Comparison of ENCODE assay signal across 8 mouse cellular contexts in genomic region chr9:78587218-78587883, GRCm38 (mm10). TPM values are rescaled to one million over a fixed set of nuclear protein-coding genes. Genes with fewer than 3 reads are reported as not detected.
DNase-seq lines count a peak whose midpoint lies in the region; ATAC-seq and TF ChIP-seq lines count a peak whose summit lies in the region.

No protein-coding gene starts in this region.

- no peak for TF ChIP-seq POLR2A in MEL (IDR thresholded peaks at IDR 0.05; ENCODE audit: control insufficient read depth in 1 of 2, insufficient read depth in 1 of 2, low read depth in 1 of 2, low read length in 2 of 2, poor library complexity in 1 of 2)
- no peak for TF ChIP-seq POLR2A in embryonic fibroblast, embryonic 13.5 days (IDR thresholded peaks at IDR 0.05; ENCODE audit: low read depth, low read length)

- peak overlapping the region; percentile 76 for H3K4me3 ChIP-seq in heart, embryonic 11.5 days (ENCODE audit: low read depth, low read length)
- H3K4me3 ChIP-seq in MEL (ENCODE audit: control insufficient read depth in 1 of 2, insufficient read depth in 1 of 2, low read depth in 2 of 2, low read length in 2 of 2) = peak overlapping the region; percentile 85 to 95
- H3K4me3 ChIP-seq in embryonic fibroblast, embryonic 13.5 days (ENCODE audit: insufficient read depth, low read length) = peak overlapping the region; percentile 85
- H3K4me3 ChIP-seq in intestine, embryonic 16.5 days (ENCODE audit: low read length) = peak overlapping the region; percentile 76

- TF ChIP-seq CTCF in MEL (IDR thresholded peaks at IDR 0.05 in 2 of 3, conservative IDR thresholded peaks at IDR 0.05 in 1 of 3; ENCODE audit: control insufficient read depth in 1 of 3, insufficient read depth in 1 of 3, low read depth in 2 of 3, low read length in 3 of 3, poor library complexity in 1 of 3, severe bottlenecking in 1 of 3) = no peak
- TF ChIP-seq CTCF in embryonic fibroblast, embryonic 13.5 days (IDR thresholded peaks at IDR 0.05; ENCODE audit: borderline replicate concordance, insufficient read depth, low read length) = no peak

- TF ChIP-seq EP300 in MEL (IDR thresholded peaks at IDR 0.05; ENCODE audit: low read depth in 1 of 2, low read length in 2 of 2) = 0 out of 4 replicates have a peak, but pooled peaks of 1 of the 2 experiments have one; percentile 18

- no peaks in the 10 kb centered on the region; the same call in 1 of the 2 replicates for H3K79me2 ChIP-seq in MEL (ENCODE audit: control insufficient read depth, insufficient read depth, low read length, poor library complexity)

- no peaks in the 10 kb centered on the region for H3K9me3 ChIP-seq in heart, embryonic 11.5 days (replicated peaks; ENCODE audit: control insufficient read depth, low read length)
- no peaks in the 10 kb centered on the region for H3K9me3 ChIP-seq in MEL (replicated peaks; ENCODE audit: insufficient read depth, low read length)
- H3K9me3 ChIP-seq in intestine, embryonic 16.5 days (ENCODE audit: control insufficient read depth, low read length) = no peaks in the 10 kb centered on the region

- H3K4me2 ChIP-seq in heart, embryonic 11.5 days = peak overlapping the region; percentile 76
- H3K4me2 ChIP-seq in intestine, embryonic 16.5 days (ENCODE audit: low read depth, low read length) = peak overlapping the region; percentile 69

- H3K9ac ChIP-seq in heart, embryonic 11.5 days (ENCODE audit: low read depth, low read length) = peak overlapping the region; percentile 77
- peak overlapping the region; percentile 85 for H3K9ac ChIP-seq in MEL (ENCODE audit: control insufficient read depth, low read depth, low read length, poor library complexity, severe bottlenecking)
- H3K9ac ChIP-seq in intestine, embryonic 16.5 days (ENCODE audit: low read depth, low read length) = peak overlapping the region; percentile 84

- ATAC-seq in heart, embryonic 11.5 days (replicated peaks; ENCODE audit: insufficient number of reproducible peaks, low FRiP score, low TSS enrichment) = peak; percentile 44; the same call in 1 of the 2 replicates
- ATAC-seq in intestine, embryonic 16.5 days = peak; percentile 23

- no peaks in the 10 kb centered on the region for H3K27me3 ChIP-seq in heart, embryonic 11.5 days (ENCODE audit: control insufficient read depth, insufficient read depth, low read length)
- no peaks in the 10 kb centered on the region for H3K27me3 ChIP-seq in MEL (ENCODE audit: control insufficient read depth in 1 of 2, insufficient read depth in 2 of 2, low read length in 2 of 2)
- H3K27me3 ChIP-seq in intestine, embryonic 16.5 days (replicated peaks; ENCODE audit: control insufficient read depth, insufficient read depth, low read length) = no peaks in the 10 kb centered on the region
- no peaks in the 10 kb centered on the region for H3K27me3 ChIP-seq in splenic B cell, adult 2 months (ENCODE audit: control insufficient read depth, insufficient read depth, low read length, poor library complexity, severe bottlenecking)

- DNase-seq in heart, postnatal 10 days = no peak
- DNase-seq in MEL (ENCODE audit: low read depth, low spot score) = peak; percentile 71
- peak; percentile 32 for DNase-seq in lung, postnatal 14 days
- DNase-seq in splenic B cell, adult 2 months (ENCODE audit: low read depth, low spot score) = peak; percentile 49
- DNase-seq in urinary bladder, postnatal 36 days (ENCODE audit: low spot score in 2 of 2) = no peak

- WGBS in heart, embryonic 11.5 days (ENCODE audit: insufficient replicate concordance) = 1% methylated on average over 31 of the region's 31 CpGs
- 2% methylated on average over 31 of the region's 31 CpGs for WGBS in intestine, embryonic 16.5 days

- intact Hi-C loops in heart, postnatal 10 days (cut with DNase I) = no loop called here

- peak overlapping the region; percentile 29; the same call in 1 of the 2 replicates for H3K27ac ChIP-seq in heart, embryonic 11.5 days (ENCODE audit: low read depth, low read length)
- H3K27ac ChIP-seq in MEL (ENCODE audit: control insufficient read depth, low read depth, low read length) = peak overlapping the region; percentile 41
- H3K27ac ChIP-seq in embryonic fibroblast, embryonic 13.5 days (ENCODE audit: insufficient read depth, low read length) = no peak overlapping the region
- peak overlapping the region; percentile 72 for H3K27ac ChIP-seq in intestine, embryonic 16.5 days (ENCODE audit: low read length)

- no peak for TF ChIP-seq RAD21 in MEL (IDR thresholded peaks at IDR 0.05; ENCODE audit: low read depth, low read length)

- no peaks in the 10 kb centered on the region for H3K4me1 ChIP-seq in heart, embryonic 11.5 days (ENCODE audit: control insufficient read depth, insufficient read depth, low read length)
- H3K4me1 ChIP-seq in MEL (ENCODE audit: control insufficient read depth in 1 of 2, insufficient read depth in 2 of 2, low read length in 2 of 2) = peaks cover 0 to 7% of the 10 kb centered on the region in 2 experiments; a peak in 1 of 4 replicates
- no peaks in the 10 kb centered on the region for H3K4me1 ChIP-seq in embryonic fibroblast, embryonic 13.5 days (ENCODE audit: control insufficient read depth, insufficient read depth, low read length)
- H3K4me1 ChIP-seq in intestine, embryonic 16.5 days (ENCODE audit: control insufficient read depth, insufficient read depth, low read length) = peaks cover 7% of the 10 kb centered on the region; the same call in 1 of the 2 replicates

- H3K36me3 ChIP-seq in heart, embryonic 11.5 days (ENCODE audit: control insufficient read depth, insufficient read depth, low read length) = no peaks in the 10 kb centered on the region
- peaks cover 0 to 8% of the 10 kb centered on the region in 2 experiments; a peak in 2 of 4 replicates for H3K36me3 ChIP-seq in MEL (ENCODE audit: control insufficient read depth in 1 of 2, insufficient read depth in 2 of 2, low read length in 2 of 2)
- no peaks in the 10 kb centered on the region for H3K36me3 ChIP-seq in intestine, embryonic 16.5 days (ENCODE audit: control insufficient read depth, insufficient read depth, low read length)
- H3K36me3 ChIP-seq in splenic B cell, adult 2 months (ENCODE audit: control insufficient read depth, insufficient read depth, low read length, poor library complexity, severe bottlenecking) = no peaks in the 10 kb centered on the region

TF ChIP-seq in MEL, 35 proteins besides CTCF, POLR2A, EP300 and RAD21:
- TF ChIP-seq UBTF (IDR thresholded peaks at IDR 0.05; ENCODE audit: borderline replicate concordance, insufficient read depth, low read depth, low read length) = no peak
- no peak for TF ChIP-seq SMC3 (IDR thresholded peaks at IDR 0.05; ENCODE audit: low read depth, low read length)
- no peak for TF ChIP-seq KAT2A (conservative IDR thresholded peaks at IDR 0.05; ENCODE audit: low read depth, low read length)
- TF ChIP-seq SIN3A (IDR thresholded peaks at IDR 0.05; ENCODE audit: low read length) = peak; percentile 75; the same call in 1 of the 2 replicates
- TF ChIP-seq ETS1 (IDR thresholded peaks at IDR 0.05; ENCODE audit: low read depth, low read length) = peak; percentile 69
- TF ChIP-seq ELF1 (IDR thresholded peaks at IDR 0.05; ENCODE audit: low read depth, low read length) = no peak
- TF ChIP-seq TBP (IDR thresholded peaks at IDR 0.05; ENCODE audit: low read depth, low read length) = 0 out of 2 replicates have a peak, but pooled peaks have one; percentile 4
- peak; percentile 22; the same call in 1 of the 2 replicates for TF ChIP-seq GATA1 (IDR thresholded peaks at IDR 0.05; ENCODE audit: low read depth, low read length)
- peak; percentile 67 for TF ChIP-seq TCF12 (IDR thresholded peaks at IDR 0.05; ENCODE audit: low read depth, low read length)
- no peak for TF ChIP-seq JUND (IDR thresholded peaks at IDR 0.05; ENCODE audit: low read depth, low read length)
- TF ChIP-seq USF1 (IDR thresholded peaks at IDR 0.05; ENCODE audit: low read depth, low read length) = peak; percentile 36; the same call in 1 of the 2 replicates

RNA-seq across cellular contexts. Expression of gene Slc17a5, which starts 0.5 kb away (rescaled TPM):
- 7.4 and 7.7 TPM in 2 replicates for polyA plus RNA-seq in heart, embryonic 11.5 days (2014; fragmentation: Nextera tagmentation; extraction: Ambion mirVana)
- 1 to 10 TPM; 7.6 to 7.7 TPM for total RNA-seq in heart, postnatal 10 days (2021)
- total RNA-seq in MEL (2012; rRNA removed) = 3.1 and 3.5 TPM in 2 replicates
- 1 to 10 TPM in 1 of 2 experiments, not detected in 1; 4.1 TPM for polyA plus RNA-seq in MEL (2012; ENCODE audit: insufficient read depth in 1 of 2, insufficient read length in 2 of 2, low read depth in 1 of 2, low replicate concordance in 2 of 2, missing spikeins in 1 of 2)
- 12.2 and 12.7 TPM in 2 replicates for polyA plus RNA-seq in embryonic fibroblast, embryonic 13.5 days (2011; ENCODE audit: insufficient read length, low read depth, missing spikeins)
- 91.1 and 136 TPM in 2 replicates for polyA plus RNA-seq in intestine, embryonic 16.5 days (2015; fragmentation: Nextera tagmentation; extraction: Ambion mirVana)

RNA-seq across cellular contexts. Expression of gene Cd109, which starts 28.0 kb away (rescaled TPM):
- polyA plus RNA-seq in heart, embryonic 11.5 days (2014; fragmentation: Nextera tagmentation; extraction: Ambion mirVana) = 1.7 TPM in 2 replicates
- total RNA-seq in heart, postnatal 10 days (2021) = 10 to 100 TPM; 13.0 to 13.5 TPM
- total RNA-seq in MEL (2012; rRNA removed) = not detected in 2 replicates
- not detected for polyA plus RNA-seq in MEL (2012; ENCODE audit: insufficient read depth in 1 of 2, insufficient read length in 2 of 2, low read depth in 1 of 2, low replicate concordance in 2 of 2, missing spikeins in 1 of 2)
- polyA plus RNA-seq in embryonic fibroblast, embryonic 13.5 days (2011; ENCODE audit: insufficient read length, low read depth, missing spikeins) = 124 and 188 TPM in 2 replicates
- 4.1 and 4.9 TPM in 2 replicates for polyA plus RNA-seq in intestine, embryonic 16.5 days (2015; fragmentation: Nextera tagmentation; extraction: Ambion mirVana)

Comparison
In these comparisons a context has a peak if more than half of its experiments do, and no peak if none do; other contexts are left out.
1. DNase-seq: peak in MEL (single experiment), lung, postnatal 14 days (single experiment) and splenic B cell, adult 2 months (single experiment); none in heart, postnatal 10 days (0 of 2) and urinary bladder, postnatal 36 days (0 of 2).
2. RNA of gene Cd109, which starts 28.0 kb away (polyA plus RNA-seq): 124 to 188 TPM in embryonic fibroblast, embryonic 13.5 days; 4.1 to 4.9 TPM in intestine, embryonic 16.5 days, 1.7 TPM in heart, embryonic 11.5 days and not detected in MEL; every median in the first group is over 10 times any median in the second.
3. Peak in every context shown above with its lines, with median percentiles within 50 percentile points of each other: H3K4me3 ChIP-seq and H3K9ac ChIP-seq.